Mouse (Mus musculus) cortical plate, adult 2 months (tissue): ENCODE measurements around the gene Ssna1. TPM values are rescaled to one million over a fixed set of nuclear protein-coding genes. Genes with fewer than 3 reads are reported as not detected.
"Not testable (repeated sequence)": the region's sequence is repeated elsewhere in the genome, so short reads cannot be mapped to it uniquely, and the experiment has no call there.

ENCODE experiments used
- H3K27ac ChIP-seq: fragments of 200-500 bp; 2 replicates; pipeline ENCODE4 v1.5.1; 2012; ENCODE audit warnings: low read length, control low read depth, inconsistent platforms; ENCODE audit not compliant: insufficient read depth
- H3K4me1 ChIP-seq: fragments of 200-500 bp; 2 replicates; pipeline ENCODE4 v1.6.1; 2011; ENCODE audit warnings: low read length; ENCODE audit not compliant: control insufficient read depth, insufficient read depth
- H3K4me3 ChIP-seq: fragments of 200-500 bp; 2 replicates; pipeline ENCODE4 v1.5.1; 2011; ENCODE audit warnings: mild to moderate bottlenecking, low read length, control low read depth; ENCODE audit not compliant: insufficient read depth
- CTCF ChIP-seq: fragments of 200-500 bp; IDR thresholded peaks from 2 replicates; pipeline ENCODE4 v1.5.1; 2011; ENCODE audit warnings: mild to moderate bottlenecking, control low read depth, low read length; ENCODE audit not compliant: insufficient read depth; ENCODE audit errors: extremely low read depth
- POLR2A ChIP-seq: fragments of 200-500 bp; IDR thresholded peaks from 2 replicates; pipeline ENCODE4 v1.6.1; 2011; ENCODE audit warnings: mild to moderate bottlenecking, low read length, control low read depth; ENCODE audit not compliant: insufficient read depth; ENCODE audit errors: extremely low read depth
- polyA plus RNA-seq: library from polyadenylated mRNA; depleted of rRNA; stranded (reverse); fragments of >200 nt; gene quantifications from 2 replicates; pipeline ENCODE4 v1.2.3, GENCODE M21; 2012

Ssna1 gene
- polyA plus RNA-seq, 1 experiment, result 93.2 TPM

DNA sequence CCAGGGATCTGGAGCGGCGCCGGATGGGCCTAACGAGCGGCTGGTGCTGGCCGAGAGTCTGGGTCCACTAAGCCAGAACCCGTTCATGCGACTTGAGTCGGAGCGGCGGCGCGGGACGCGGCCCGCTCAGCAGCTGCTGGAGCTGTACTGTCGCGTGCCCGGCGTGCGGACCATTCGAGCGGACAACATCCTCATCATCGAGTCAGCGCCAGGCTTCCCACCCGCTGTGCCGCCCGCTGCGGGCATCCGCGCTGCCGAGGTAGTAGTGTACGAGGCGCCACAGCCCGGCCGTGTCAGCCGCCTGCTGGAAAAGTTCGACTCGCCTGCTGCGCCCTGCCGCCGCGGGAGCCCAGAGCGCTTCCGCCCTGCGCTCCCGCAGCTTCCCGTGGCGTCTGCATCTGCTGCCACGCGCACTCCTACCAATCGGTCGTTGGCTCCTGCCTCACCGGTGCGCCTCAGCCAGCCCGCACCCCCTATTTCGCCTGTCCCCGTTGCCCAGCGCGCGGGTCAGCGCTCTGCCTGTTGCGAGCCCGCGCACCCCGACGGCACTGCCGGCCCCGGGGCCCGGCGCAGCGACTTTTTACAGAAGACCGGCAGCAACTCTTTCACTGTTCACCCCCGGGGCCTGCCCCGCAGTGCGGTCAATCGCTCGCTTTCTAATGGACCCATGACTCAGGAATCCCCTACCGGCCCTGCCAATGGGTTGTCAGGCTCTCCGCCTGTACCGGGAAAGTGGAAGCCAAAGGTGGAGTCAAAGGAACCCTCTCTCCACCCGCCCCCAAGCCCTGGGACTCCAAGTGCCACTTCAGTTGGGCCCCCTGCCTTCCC is 9.2 kb downstream of the Ssna1 start:
- TF ChIP-seq POLR2A (no peak), CTCF (no peak)
- H3K4me3 ChIP-seq, result peak overlapping the region; percentile 27
- H3K4me1 ChIP-seq, result peaks cover 7% of the 10 kb centered on the region
- H3K27ac ChIP-seq, result peak overlapping the region; percentile 44

GRCm38 (mm10) chr2:25262291-25262767 is 9.9 kb downstream of the Ssna1 start, which contains the start of gene Tprn:
TSS of gene Tprn (plus strand) at chr2:25262618.
- Histone ChIP-seq H3K4me1 (peaks cover 7% of the 10 kb centered on the region), H3K27ac (peak within 1 kb of the TSS; percentile 44), H3K4me3 (peak within 1 kb of the TSS; percentile 27)
- TF ChIP-seq POLR2A (peak; percentile 77; the same call in 1 of the 2 replicates), CTCF (no peak)

DNA sequence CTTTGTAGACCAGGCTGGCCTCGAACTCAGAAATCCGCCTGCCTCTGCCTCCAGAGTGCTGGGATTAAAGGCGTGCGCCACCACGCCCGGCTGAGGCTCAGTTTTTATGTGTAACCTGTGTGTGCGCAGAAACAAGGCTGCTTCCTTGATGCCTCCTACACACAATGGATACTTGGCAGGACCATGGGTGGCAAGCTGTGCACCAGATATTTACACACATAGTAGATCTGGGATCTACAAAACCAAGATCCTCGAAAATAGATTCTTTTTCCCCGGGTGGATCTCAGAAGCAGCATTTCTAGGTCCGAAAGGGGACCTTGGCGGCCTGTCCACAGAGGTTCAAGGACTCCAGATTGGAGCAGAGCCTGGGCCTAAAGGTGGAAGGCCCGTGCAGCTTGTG is 10.4 kb downstream of the Ssna1 start:
- H3K4me3 ChIP-seq, result peak overlapping the region; percentile 27
- H3K4me1 ChIP-seq, result peaks cover 7% of the 10 kb centered on the region
- TF ChIP-seq POLR2A (no peak), CTCF (no peak)
- H3K27ac ChIP-seq, result peak overlapping the region; percentile 26; the same call in 1 of the 2 replicates

- Histone ChIP-seq H3K27ac (no peak overlapping the region), H3K4me3 (no peak overlapping the region), H3K4me1 (peaks cover 6% of the 10 kb centered on the region; the same call in 1 of the 2 replicates)
- no peak for TF ChIP-seq POLR2A
- TF ChIP-seq CTCF, result peak; percentile 27; the same call in 1 of the 2 replicates
Measured at GRCm38 (mm10) chr2:25258887-25259286, 13.4 kb downstream of the Ssna1 start.

GRCm38 (mm10) chr2:25257250-25257649 is 15.0 kb downstream of the Ssna1 start:
- not testable (repeated sequence) for H3K4me3 ChIP-seq, H3K4me1 ChIP-seq, H3K27ac ChIP-seq

- H3K27ac ChIP-seq, result not testable (repeated sequence)
- 0 out of 2 replicates have a peak, but pooled peaks have one; percentile 13 for TF ChIP-seq CTCF
Measured at GRCm38 (mm10) chr2:25256443-25257109, 15.7 kb downstream of the Ssna1 start.

GRCm38 (mm10) chr2:25255284-25255779 is 16.9 kb downstream of the Ssna1 start, which contains the start of gene Tmem203:
TSS of gene Tmem203 (plus strand) at chr2:25255439.
- Histone ChIP-seq H3K27ac (peak within 1 kb of the TSS; percentile 61), H3K4me3 (peak within 1 kb of the TSS; percentile 90), H3K4me1 (peaks cover 6% of the 10 kb centered on the region; the same call in 1 of the 2 replicates)
- no peak for TF ChIP-seq CTCF
- peak; percentile 69 for TF ChIP-seq POLR2A

More at GRCm38 (mm10) chr2:25256443-25257109, 15.7 kb downstream of the Ssna1 start:
- not testable (repeated sequence) for H3K4me1 ChIP-seq
- peak overlapping the region; percentile 90; the same call in 1 of the 2 replicates for H3K4me3 ChIP-seq

GRCm38 (mm10) chr2:25252331-25252730 is 19.9 kb downstream of the Ssna1 start:
- H3K4me1 ChIP-seq, result peaks cover 6% of the 10 kb centered on the region; the same call in 1 of the 2 replicates
- no peak overlapping the region for H3K27ac ChIP-seq
- TF ChIP-seq CTCF, result no peak
- no peak for TF ChIP-seq POLR2A
- no peak overlapping the region for H3K4me3 ChIP-seq

- Histone ChIP-seq H3K27ac (no peak within 1 kb of the TSS), H3K4me1 (peaks cover 4% of the 10 kb centered on the region), H3K4me3 (no peak within 1 kb of the TSS)
- no peak for TF ChIP-seq POLR2A
- TF ChIP-seq CTCF, result no peak
Measured at GRCm38 (mm10) chr2:25246183-25247072, 25.8 kb downstream of the Ssna1 start, which contains the start of gene AL732309.1. TSS of gene AL732309.1 (minus strand) at chr2:25246863.
